Mouse (Mus musculus) spleen, adult 2 months (tissue): Measurements from ENCODE around the gene Taldo1. TPM values are rescaled to one million over a fixed set of nuclear protein-coding genes. Genes with fewer than 3 reads are reported as not detected.

Experiments
- DNase-seq, 2 experiments: peaks; one replicate each; pipeline versions ENCODE4 v3.0.0 to v3.0.0-alpha.2; 2012 to 2021; ENCODE audit warnings: low spot score in 2 of 2, low read depth in 1 of 2
- H3K27ac ChIP-seq: fragments of 200-500 bp; 2 replicates; pipeline ENCODE4 v1.5.1; 2012; ENCODE audit warnings: low read length, inconsistent platforms; ENCODE audit not compliant: insufficient read depth
- H3K27me3 ChIP-seq: fragments of 200-500 bp; 2 replicates; pipeline ENCODE4 v1.6.1; 2012; ENCODE audit warnings: mild to moderate bottlenecking, moderate library complexity, low read length, inconsistent platforms; ENCODE audit not compliant: control insufficient read depth, insufficient read depth
- H3K36me3 ChIP-seq: fragments of 200-500 bp; 2 replicates; pipeline ENCODE4 v1.6.1; 2012; ENCODE audit warnings: mild to moderate bottlenecking, low read length, inconsistent platforms; ENCODE audit not compliant: control insufficient read depth, insufficient read depth
- H3K4me1 ChIP-seq: fragments of 200-500 bp; 2 replicates; pipeline ENCODE4 v1.6.1; 2011; ENCODE audit warnings: inconsistent platforms; ENCODE audit not compliant: control insufficient read depth, insufficient read depth, insufficient read length
- H3K4me3 ChIP-seq: fragments of 200-500 bp; 2 replicates; pipeline ENCODE4 v1.5.1; 2011; ENCODE audit warnings: mild to moderate bottlenecking, inconsistent platforms; ENCODE audit not compliant: insufficient read depth, insufficient read length; ENCODE audit errors: extremely low read depth
- CTCF ChIP-seq: fragments of 200-500 bp; IDR thresholded peaks from 2 replicates; pipeline ENCODE4 v1.5.1; 2011; ENCODE audit warnings: mild to moderate bottlenecking, inconsistent platforms; ENCODE audit not compliant: insufficient read depth, insufficient read length, insufficient replicate concordance; ENCODE audit errors: extremely low read depth
- POLR2A ChIP-seq: fragments of 200-500 bp; IDR thresholded peaks from 2 replicates; pipeline ENCODE4 v1.6.1; 2011; ENCODE audit warnings: low read depth, low read length, inconsistent platforms
- WGBS: fragments of 180-500 bp; shearing (Covaris S2); methylation state at CpG from one replicate; pipeline ENCODE4 v1.1.7; 2018; 5-methylcytosine and 5-hydroxymethylcytosine counted together
- polyA plus RNA-seq: library from polyadenylated mRNA; depleted of rRNA; stranded (reverse); fragments of >200 nt; gene quantifications from 2 replicates; pipeline ENCODE4 v1.2.3, GENCODE M21; 2012

Gene Taldo1
- polyA plus RNA-seq, 1 experiment, result 155 TPM

- Histone ChIP-seq H3K4me1 (no peaks in the 10 kb centered on the region), H3K36me3 (no peaks in the 10 kb centered on the region), H3K27ac (no peak overlapping the region), H3K4me3 (no peak overlapping the region), H3K27me3 (no peaks in the 10 kb centered on the region)
- 66% methylated on average over 4 of the region's 4 CpGs for WGBS
- DNase-seq, result no peak
- TF ChIP-seq CTCF (no peak), POLR2A (no peak)
These were observed 10.7 kb upstream of the Taldo1 start for GRCm38 (mm10) chr7:141381068-141381835.

- Histone ChIP-seq H3K27ac (no peak overlapping the region), H3K36me3 (no peaks in the 10 kb centered on the region), H3K4me3 (no peak overlapping the region), H3K4me1 (peaks cover 4% of the 10 kb centered on the region; the same call in 1 of the 2 replicates), H3K27me3 (no peaks in the 10 kb centered on the region)
- DNase-seq, result no peak
- WGBS, result 30% methylated on average over 2 of the region's 2 CpGs
- TF ChIP-seq CTCF (no peak), POLR2A (no peak)
These were observed 4.1 kb upstream of the Taldo1 start for GRCm38 (mm10) chr7:141387807-141388486.

- TF ChIP-seq CTCF, result no peak
- no peak for TF ChIP-seq POLR2A
- H3K4me1 ChIP-seq, result peaks cover 4% of the 10 kb centered on the region; the same call in 1 of the 2 replicates
- H3K4me3 ChIP-seq, result no peak overlapping the region
- H3K36me3 ChIP-seq, result no peaks in the 10 kb centered on the region
- 71% methylated on average over 3 of the region's 3 CpGs for whole genome bisulfite sequencing
- no peak overlapping the region for H3K27ac ChIP-seq
- H3K27me3 ChIP-seq, result no peaks in the 10 kb centered on the region
- DNase-seq, result no peak
These were observed 3.4 kb upstream of the Taldo1 start for GRCm38 (mm10) chr7:141388487-141389109.

GRCm38 (mm10) chr7:141390326-141391259, 1.4 kb upstream of the Taldo1 start:
- Histone ChIP-seq H3K4me3 (no peak overlapping the region), H3K27ac (no peak overlapping the region)

GRCm38 (mm10) chr7:141392552-141393222, 688 bp downstream of the Taldo1 start:
- H3K36me3 ChIP-seq, result peaks cover 5% of the 10 kb centered on the region
- no peaks in the 10 kb centered on the region for H3K27me3 ChIP-seq
- 15% methylated on average over 9 of the region's 9 CpGs for WGBS
- H3K27ac ChIP-seq, result peak overlapping the region; percentile 79
- peaks cover 4% of the 10 kb centered on the region; the same call in 1 of the 2 replicates for H3K4me1 ChIP-seq
- TF ChIP-seq POLR2A (no peak), CTCF (no peak)
- DNase-seq, result no peak
- peak overlapping the region; percentile 85 for H3K4me3 ChIP-seq

More at GRCm38 (mm10) chr7:141390326-141391259, 1.4 kb upstream of the Taldo1 start:
- peaks cover 4% of the 10 kb centered on the region; the same call in 1 of the 2 replicates for H3K4me1 ChIP-seq
- TF ChIP-seq CTCF (no peak), POLR2A (no peak)
- DNase-seq, result no peak
- no peaks in the 10 kb centered on the region for H3K36me3 ChIP-seq
- no peaks in the 10 kb centered on the region for H3K27me3 ChIP-seq
- 79% methylated on average over 9 of the region's 9 CpGs for WGBS
